Mouse (Mus musculus) heart, postnatal 4 days (tissue): Measurements from ENCODE around the gene Pus7l. TPM values are rescaled to one million over a fixed set of nuclear protein-coding genes. Genes with fewer than 3 reads are reported as not detected.

Experiments
- DNase-seq: peaks from one replicate; pipeline ENCODE4 v3.0.0; 2021
- total RNA-seq, 2 experiments: library from RNA; stranded (reverse); gene quantifications; 2 replicates each; pipeline ENCODE4 v1.2.3; 2021

Pus7l gene
- total RNA-seq, 2 experiments from 2014 or later, result 2.8 to 3.0 TPM

- DNase-seq, result no peak
Observed at GRCm38 (mm10) chr15:94477287-94477686, 66.1 kb downstream of the Pus7l start.

- no peak for DNase-seq
Observed at GRCm38 (mm10) chr15:94475975-94476374, 67.4 kb downstream of the Pus7l start.

Other genes with a start within 250 kb of the Pus7l start
- gene Adamts20, start 78.1 kb downstream of the Pus7l start, total RNA-seq, result 1 to 10 TPM in 1 of 2 experiments, under 1 TPM in 1; 0.95 to 1.6 TPM
- 1 to 10 TPM; 5.6 to 6.5 TPM for gene Irak4, start 96 bp upstream of the Pus7l start, total RNA-seq
- gene Twf1, start 46.3 kb upstream of the Pus7l start, total RNA-seq, result 10 to 100 TPM; 31.1 to 39.1 TPM
- gene Tmem117, start 85.7 kb upstream of the Pus7l start, total RNA-seq, result 1 to 10 TPM; 8.1 to 9.2 TPM